Mouse (Mus musculus): ENCODE data around the gene Cdhr2.

DNA sequence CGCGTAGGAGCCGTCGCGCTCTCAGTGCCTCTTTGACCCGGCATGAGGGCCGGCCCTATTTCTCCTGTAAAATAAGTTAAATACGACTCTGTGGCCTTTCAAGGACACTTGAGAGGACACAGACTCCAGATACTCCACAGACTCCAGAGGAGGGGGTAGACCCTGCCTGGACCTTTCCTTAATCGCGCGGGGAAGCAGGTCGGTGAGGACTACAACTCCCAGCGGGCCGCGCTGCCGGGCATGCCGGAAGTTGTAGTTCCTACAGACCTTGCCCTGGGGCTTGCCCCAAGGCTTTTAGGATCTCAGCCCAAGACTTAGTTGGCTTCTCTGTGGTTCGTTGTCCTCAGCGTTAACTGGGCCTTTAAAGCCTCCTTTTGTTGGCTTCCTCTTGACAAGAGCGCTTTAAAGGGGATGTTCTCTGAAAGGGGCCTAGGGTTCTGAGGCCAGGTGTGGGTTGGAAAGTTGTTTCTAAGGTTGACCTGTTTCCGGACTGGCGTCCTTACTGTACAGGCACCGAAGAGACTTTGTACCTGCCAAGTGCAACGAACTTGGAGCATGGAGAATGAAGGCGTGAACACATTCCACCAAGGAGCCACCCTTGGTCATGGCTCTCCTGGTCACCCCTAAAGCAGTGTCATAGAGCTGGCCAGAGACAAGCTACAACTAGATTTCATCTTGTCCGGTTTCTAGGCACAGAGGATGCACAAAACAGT, 6.8 kb upstream of the Cdhr2 start:
- no peak for TF ChIP-seq CTCF (IDR thresholded peaks at IDR 0.05; ENCODE audit: control insufficient read depth, insufficient read depth, insufficient read length)
- no peak for TF ChIP-seq MAX (IDR thresholded peaks at IDR 0.05)
